Mouse (Mus musculus) olfactory bulb, adult 2 months (tissue): ENCODE data around the gene Sox6.

ENCODE experiments used
- CTCF ChIP-seq: fragments of 200-500 bp; IDR thresholded peaks from 2 replicates; pipeline ENCODE4 v1.5.1; 2012; ENCODE audit warnings: low read depth, mild to moderate bottlenecking, low read length, moderate library complexity; ENCODE audit not compliant: insufficient read depth
- POLR2A ChIP-seq: fragments of 200-500 bp; IDR thresholded peaks from 2 replicates; pipeline ENCODE4 v1.6.1; 2012; ENCODE audit warnings: mild to moderate bottlenecking, low read depth, low read length, moderate library complexity; ENCODE audit not compliant: insufficient read depth

GRCm38 (mm10) chr7:115624907-115625552 is 413.6 kb downstream of the Sox6 start:
- no peak for TF ChIP-seq POLR2A
- TF ChIP-seq CTCF, result no peak
